Mouse (Mus musculus): ENCODE results near the gene Klk1b22.

DNA sequence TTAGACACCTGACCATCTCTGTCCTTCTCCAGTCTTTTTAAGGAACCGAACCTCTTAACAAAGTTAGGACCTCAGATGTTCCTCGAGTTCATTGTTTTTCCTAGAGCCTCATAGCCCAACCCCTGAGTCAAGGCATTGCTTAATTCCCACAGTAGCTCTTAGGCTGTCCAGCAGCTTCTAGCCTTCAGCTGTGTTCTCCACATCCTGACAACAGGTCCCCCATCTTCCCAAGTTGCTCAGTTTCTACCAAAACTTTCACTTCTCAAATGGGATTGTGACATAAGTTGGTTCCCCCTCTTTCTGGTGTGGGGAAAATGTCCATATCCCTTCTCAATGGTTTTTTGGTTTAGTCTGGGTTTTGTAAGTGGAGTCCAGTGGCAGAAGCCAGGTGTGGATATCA, 40.4 kb upstream of the Klk1b22 start:
- TF ChIP-seq CTCF (IDR thresholded peaks at IDR 0.05; ENCODE audit: low read depth, low read length): no peak
- no peak for TF ChIP-seq POLR2A (IDR thresholded peaks at IDR 0.05; ENCODE audit: extremely low read depth, insufficient read depth, low read length)

All from liver, adult 2 months (tissue).